Mouse (Mus musculus): Measurements from ENCODE around the gene Gli3.

DNA sequence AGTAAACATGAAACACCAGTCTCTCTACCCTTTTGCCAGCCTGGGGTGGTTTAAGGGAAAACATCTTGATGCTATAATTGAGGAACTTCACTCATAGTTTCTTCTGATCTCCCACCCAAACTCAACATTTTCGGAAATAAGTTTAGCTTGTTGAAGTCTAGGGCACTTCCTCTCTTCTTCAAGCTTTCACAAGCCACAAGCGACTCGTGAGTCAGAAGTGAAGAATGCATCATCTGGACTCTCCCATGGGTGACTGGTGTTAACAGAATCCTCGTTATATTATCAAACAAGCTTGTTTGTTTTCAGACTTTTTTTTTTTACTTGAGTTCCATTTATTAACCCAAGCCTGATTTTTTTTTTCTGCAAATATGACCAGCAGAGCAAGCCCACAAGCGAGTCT lies 197.5 kb downstream of the Gli3 start:
- TF ChIP-seq GATA1 (IDR thresholded peaks at IDR 0.05; ENCODE audit: low read length) (no peak), TAL1 (IDR thresholded peaks at IDR 0.05; ENCODE audit: low read length) (no peak)
